Mouse (Mus musculus): ENCODE results near the gene Epx.

DNA sequence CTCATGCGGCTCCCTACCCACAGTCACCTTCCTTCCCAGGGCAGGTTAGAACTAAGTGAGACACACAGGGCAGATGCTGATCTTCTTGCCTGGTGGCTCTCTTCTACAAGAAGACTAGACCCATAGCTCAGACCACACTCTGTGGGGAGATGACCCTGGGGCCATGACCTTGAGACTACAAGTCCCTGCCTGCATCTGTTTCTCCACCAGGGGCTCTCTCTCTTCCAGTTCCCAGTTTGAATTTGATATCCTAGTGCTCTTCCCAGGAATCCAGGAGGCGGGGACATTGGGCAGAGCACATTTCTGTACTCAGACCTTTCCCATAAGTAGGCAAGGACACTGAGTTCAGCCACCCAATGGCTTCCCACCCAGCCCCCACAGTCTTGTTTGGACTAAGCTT is 5.2 kb downstream of the Epx start:
- TF ChIP-seq JUND (IDR thresholded peaks at IDR 0.05; ENCODE audit: low read depth, low read length) (no peak), GABPA (IDR thresholded peaks at IDR 0.05; ENCODE audit: low read depth, low read length) (no peak), CTCF (IDR thresholded peaks at IDR 0.05 in 2 of 3, conservative IDR thresholded peaks at IDR 0.05 in 1 of 3; ENCODE audit: control insufficient read depth in 1 of 3, insufficient read depth in 1 of 3, low read depth in 2 of 3, low read length in 3 of 3, poor library complexity in 1 of 3, severe bottlenecking in 1 of 3) (no peak), MAZ (IDR thresholded peaks at IDR 0.05; ENCODE audit: low read depth, low read length) (no peak), TAL1 (IDR thresholded peaks at IDR 0.05; ENCODE audit: low read length) (no peak), HCFC1 (IDR thresholded peaks at IDR 0.05; ENCODE audit: low read depth, low read length) (no peak), TBP (IDR thresholded peaks at IDR 0.05; ENCODE audit: low read depth, low read length) (no peak), SMC3 (IDR thresholded peaks at IDR 0.05; ENCODE audit: low read depth, low read length) (no peak), POLR2A (IDR thresholded peaks at IDR 0.05; ENCODE audit: control insufficient read depth in 1 of 2, insufficient read depth in 1 of 2, low read depth in 1 of 2, low read length in 2 of 2, poor library complexity in 1 of 2) (no peak), MYB (IDR thresholded peaks at IDR 0.05; ENCODE audit: low read depth, low read length) (no peak), NELFE (IDR thresholded peaks at IDR 0.05; ENCODE audit: low read depth, low read length) (no peak), MAFK (IDR thresholded peaks at IDR 0.05; ENCODE audit: borderline replicate concordance, low read depth, low read length) (no peak), ZKSCAN1 (IDR thresholded peaks at IDR 0.05; ENCODE audit: low read depth, low read length) (no peak), ZMIZ1 (IDR thresholded peaks at IDR 0.05; ENCODE audit: low read depth, low read length) (no peak)

Data from MEL (cell line).